Mouse (Mus musculus) kidney, adult 2 months (tissue): ENCODE measurements around the gene H2-Ke6. TPM values are rescaled to one million over a fixed set of nuclear protein-coding genes. Genes with fewer than 3 reads are reported as not detected.

Experiments
- DNase-seq: peaks from one replicate; pipeline ENCODE4 v3.0.0; 2021
- H3K27ac ChIP-seq: fragments of 200-500 bp; 2 replicates; pipeline ENCODE4 v1.5.1; 2012; ENCODE audit warnings: low read depth, low read length, control low read depth, inconsistent platforms; ENCODE audit not compliant: insufficient read depth
- H3K27me3 ChIP-seq: fragments of 200-500 bp; replicated peaks from 2 replicates; pipeline ENCODE4 v1.6.1; 2012; ENCODE audit warnings: mild to moderate bottlenecking, moderate library complexity, low read length, inconsistent platforms; ENCODE audit not compliant: control insufficient read depth, insufficient read depth
- H3K36me3 ChIP-seq: fragments of 200-500 bp; 2 replicates; pipeline ENCODE4 v1.6.1; 2012; ENCODE audit warnings: mild to moderate bottlenecking, moderate library complexity, low read length, inconsistent platforms; ENCODE audit not compliant: control insufficient read depth, insufficient read depth
- H3K4me1 ChIP-seq: fragments of 200-500 bp; 2 replicates; pipeline ENCODE4 v1.6.1; 2011; ENCODE audit warnings: low read length; ENCODE audit not compliant: control insufficient read depth, insufficient read depth
- H3K4me3 ChIP-seq: fragments of 200-500 bp; 2 replicates; pipeline ENCODE4 v1.5.1; 2011; ENCODE audit warnings: mild to moderate bottlenecking, low read depth, low read length, control low read depth; ENCODE audit not compliant: insufficient read depth
- CTCF ChIP-seq: fragments of 200-500 bp; conservative IDR thresholded peaks from 2 replicates; pipeline ENCODE4 v1.5.1; 2011; ENCODE audit warnings: low read depth, mild to moderate bottlenecking, control low read depth, low read length, moderate library complexity, mixed read lengths; ENCODE audit not compliant: insufficient read depth, insufficient read length
- POLR2A ChIP-seq: fragments of 200-500 bp; IDR thresholded peaks from one replicate; pipeline ENCODE4 v1.6.1; 2011; ENCODE audit warnings: low read depth, low read length, control low read depth
- WGBS: fragments of 180-500 bp; shearing (Covaris S2); methylation state at CpG from one replicate; pipeline ENCODE4 v1.1.7; 2018; 5-methylcytosine and 5-hydroxymethylcytosine counted together
- polyA plus RNA-seq: library from polyadenylated mRNA; depleted of rRNA; stranded (reverse); fragments of >200 nt; gene quantifications from 2 replicates; pipeline ENCODE4 v1.2.3, GENCODE M21; 2012

H2-Ke6 gene
- polyA plus RNA-seq, 1 experiment, result 165 TPM

DNA sequence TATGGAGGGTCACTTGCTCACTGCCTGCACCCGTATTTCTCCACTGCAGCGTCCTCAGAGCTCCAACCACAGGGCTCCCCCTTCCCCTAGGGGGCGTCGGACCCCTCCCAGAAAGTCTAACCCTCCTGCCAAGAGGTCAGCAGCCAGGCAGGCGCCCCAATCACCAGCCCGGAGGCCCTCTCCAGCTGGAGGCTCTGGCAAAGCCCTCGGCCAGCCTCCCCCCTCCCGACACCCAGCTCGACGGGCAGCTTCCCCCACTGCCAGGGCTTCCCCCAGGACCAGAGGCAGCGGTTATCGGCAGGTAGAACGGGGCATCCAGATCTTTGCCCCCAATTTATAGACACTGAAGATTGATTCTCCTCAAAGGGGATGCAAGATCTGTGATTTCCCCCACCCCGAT is 18.1 kb upstream of the H2-Ke6 start:
- no peaks in the 10 kb centered on the region for H3K27me3 ChIP-seq
- TF ChIP-seq CTCF (no peak), POLR2A (no peak)
- H3K36me3 ChIP-seq, result no peaks in the 10 kb centered on the region
- H3K27ac ChIP-seq, result no peak overlapping the region
- WGBS, result 83% methylated on average over 14 of the region's 14 CpGs
- no peak for DNase-seq
- no peaks in the 10 kb centered on the region for H3K4me1 ChIP-seq
- H3K4me3 ChIP-seq, result no peak overlapping the region

- no peaks in the 10 kb centered on the region for H3K4me1 ChIP-seq
- no peak overlapping the region for H3K4me3 ChIP-seq
- TF ChIP-seq CTCF (no peak), POLR2A (no peak)
- WGBS, result 9% methylated on average over 17 of the region's 17 CpGs
- no peak overlapping the region for H3K27ac ChIP-seq
- peaks cover 2% of the 10 kb centered on the region; the same call in 1 of the 2 replicates for H3K36me3 ChIP-seq
- H3K27me3 ChIP-seq, result no peaks in the 10 kb centered on the region
- DNase-seq, result peak; percentile 33
These were observed 11.9 kb upstream of the H2-Ke6 start for GRCm38 (mm10) chr17:34039562-34040450.

GRCm38 (mm10) chr17:34038878-34039561 is 11.2 kb upstream of the H2-Ke6 start, which contains the start of gene Col11a2:
TSS of gene Col11a2 (plus strand) at chr17:34039437.
- H3K27ac ChIP-seq, result no peak within 1 kb of the TSS
- 6% methylated on average over 28 of the region's 28 CpGs for WGBS

GRCm38 (mm10) chr17:34038440-34038839 is 10.6 kb upstream of the H2-Ke6 start:
- Histone ChIP-seq H3K36me3 (peaks cover 2% of the 10 kb centered on the region; the same call in 1 of the 2 replicates), H3K4me3 (no peak overlapping the region), H3K27me3 (no peaks in the 10 kb centered on the region), H3K4me1 (no peaks in the 10 kb centered on the region), H3K27ac (no peak overlapping the region)
- 13% methylated on average over 21 of the region's 21 CpGs for WGBS
- TF ChIP-seq CTCF, result no peak
- no peak for TF ChIP-seq POLR2A
- DNase-seq, result no peak

More at GRCm38 (mm10) chr17:34038878-34039561, 11.2 kb upstream of the H2-Ke6 start, which contains the start of gene Col11a2:
- Histone ChIP-seq H3K36me3 (peaks cover 2% of the 10 kb centered on the region; the same call in 1 of the 2 replicates), H3K4me3 (no peak within 1 kb of the TSS), H3K4me1 (no peaks in the 10 kb centered on the region), H3K27me3 (no peaks in the 10 kb centered on the region)
- no peak for DNase-seq
- TF ChIP-seq POLR2A (no peak), CTCF (no peak)

- WGBS, result 89% methylated on average over 7 of the region's 7 CpGs
These were observed 9.4 kb upstream of the H2-Ke6 start for GRCm38 (mm10) chr17:34037241-34037640.

GRCm38 (mm10) chr17:34036647-34037046 is 8.8 kb upstream of the H2-Ke6 start:
- DNase-seq, result peak; percentile 85
- no peak overlapping the region for H3K4me3 ChIP-seq
- no peak for TF ChIP-seq POLR2A
- H3K4me1 ChIP-seq, result peaks cover 7% of the 10 kb centered on the region
- no peak overlapping the region for H3K27ac ChIP-seq
- H3K36me3 ChIP-seq, result peaks cover 2% of the 10 kb centered on the region; the same call in 1 of the 2 replicates
- no peaks in the 10 kb centered on the region for H3K27me3 ChIP-seq
- 60% methylated on average over 10 of the region's 10 CpGs for WGBS

More at GRCm38 (mm10) chr17:34037241-34037640, 9.4 kb upstream of the H2-Ke6 start:
- no peak overlapping the region for H3K4me3 ChIP-seq
- peaks cover 2% of the 10 kb centered on the region; the same call in 1 of the 2 replicates for H3K36me3 ChIP-seq
- no peak for TF ChIP-seq POLR2A
- TF ChIP-seq CTCF, result no peak
- DNase-seq, result no peak
- no peaks in the 10 kb centered on the region for H3K27me3 ChIP-seq
- peaks cover 7% of the 10 kb centered on the region for H3K4me1 ChIP-seq
- no peak overlapping the region for H3K27ac ChIP-seq

- no peak for DNase-seq
- no peak overlapping the region for H3K4me3 ChIP-seq
- H3K36me3 ChIP-seq, result peaks cover 2% of the 10 kb centered on the region; the same call in 1 of the 2 replicates
- H3K27ac ChIP-seq, result no peak overlapping the region
- WGBS, result 89% methylated on average over 9 of the region's 9 CpGs
- H3K4me1 ChIP-seq, result peaks cover 10% of the 10 kb centered on the region
- no peaks in the 10 kb centered on the region for H3K27me3 ChIP-seq
- TF ChIP-seq POLR2A, result no peak
- TF ChIP-seq CTCF, result no peak
These were observed 7.7 kb upstream of the H2-Ke6 start for GRCm38 (mm10) chr17:34035517-34035916.
